Mouse (Mus musculus): ENCODE data around the gene Trim43c.
"Not testable (repeated sequence)": the region's sequence is repeated elsewhere in the genome, so short reads cannot be mapped to it uniquely, and the experiment has no call there.

Trim43c gene

GRCm38 (mm10) chr9:88838864-88839263 lies at the start of gene Trim43c:
TSS of gene Trim43c (plus strand) at chr9:88839164.
- not testable (repeated sequence) for DNase-seq (ENCODE audit: low spot score in 2 of 2)

- not testable (repeated sequence) for DNase-seq (ENCODE audit: low spot score in 2 of 2)
Observed at GRCm38 (mm10) chr9:88853072-88853471, 14.1 kb downstream of the Trim43c start.

GRCm38 (mm10) chr9:88858566-88859492 lies 19.9 kb downstream of the Trim43c start:
- DNase-seq (ENCODE audit: low spot score in 2 of 2), result peak; percentile 69 to 80

Measured in spleen, postnatal 36 days (tissue).